Mouse (Mus musculus) G1E-ER4 (cell line): ENCODE measurements around the gene Dmrtc1c1. TPM values are rescaled to one million over a fixed set of nuclear protein-coding genes. Genes with fewer than 3 reads are reported as not detected.
"Not testable (repeated sequence)": the region's sequence is repeated elsewhere in the genome, so short reads cannot be mapped to it uniquely, and the experiment has no call there.

Experiments used
- GATA1 ChIP-seq: IDR thresholded peaks from one replicate; pipeline ENCODE4 v1.8.0; 2012; ENCODE audit warnings: low read length, inconsistent platforms
- polyA plus RNA-seq: library from polyadenylated mRNA; stranded (reverse); fragments of >175 nt; gene quantifications from 2 replicates; pipeline ENCODE4 v1.2.3, GENCODE M21; 2012

The Dmrtc1c1 gene
- polyA plus RNA-seq: not detected in 2 replicates

- not testable (repeated sequence) for TF ChIP-seq GATA1
Observed at GRCm38 (mm10) chrX:102802663-102803062, at the start of gene Dmrtc1c1. Dmrtc1c1 (plus strand) TSS chrX:102802963.

- no peak for TF ChIP-seq GATA1
Observed at GRCm38 (mm10) chrX:102765878-102766277, 36.9 kb upstream of the Dmrtc1c1 start.

- TF ChIP-seq GATA1: no peak
Observed at GRCm38 (mm10) chrX:102812311-102812710, 9.5 kb downstream of the Dmrtc1c1 start.

- not testable (repeated sequence) for TF ChIP-seq GATA1
Observed at GRCm38 (mm10) chrX:102854516-102854915, 51.8 kb downstream of the Dmrtc1c1 start, which contains the start of gene Dmrtc1c2. Dmrtc1c2 (minus strand) TSS chrX:102854616.

Other genes with a start within 250 kb of the Dmrtc1c1 start
- gene Phka1, start 158.7 kb upstream of the Dmrtc1c1 start, polyA plus RNA-seq: 0.84 and 1.2 TPM in 2 replicates
- gene Gm3880, start 116.0 kb upstream of the Dmrtc1c1 start, polyA plus RNA-seq: not detected in 2 replicates
- gene Gm9112, start 95.3 kb upstream of the Dmrtc1c1 start, polyA plus RNA-seq: not detected in 2 replicates
- gene Dmrtc1b, start 95.1 kb upstream of the Dmrtc1c1 start, polyA plus RNA-seq: not detected in 2 replicates
- gene Dmrtc1c2, start 51.7 kb downstream of the Dmrtc1c1 start, polyA plus RNA-seq: 0.12 TPM in 1 of 2 replicates, not detected in the other
- gene 1700031F05Rik, start 65.0 kb downstream of the Dmrtc1c1 start, polyA plus RNA-seq: not detected in 2 replicates
- not detected in 2 replicates for gene Dmrtc1a, start 105.7 kb downstream of the Dmrtc1c1 start, polyA plus RNA-seq
- not detected in 2 replicates for gene 1700011M02Rik, start 105.9 kb downstream of the Dmrtc1c1 start, polyA plus RNA-seq
- gene 1700018G05Rik, start 125.4 kb downstream of the Dmrtc1c1 start, polyA plus RNA-seq: not detected in 2 replicates